Mouse (Mus musculus) neural tube, embryonic 12.5 days (tissue): ENCODE results near the gene Rgs6. TPM values are rescaled to one million over a fixed set of nuclear protein-coding genes. Genes with fewer than 3 reads are reported as not detected.

Source experiments
- ATAC-seq: fragments of 200-750 bp; cut with Nextera tagmentation; 2 replicates; pipeline ENCODE4 v1.8.0; 2017; ENCODE audit warnings: low read depth, mild to moderate bottlenecking, moderate TSS enrichment, moderate library complexity; ENCODE audit not compliant: low FRiP score
- H3K27ac ChIP-seq: fragments of 300-500 bp; sonication (generic); 2 replicates; pipeline ENCODE4 v1.5.1; 2016
- H3K27me3 ChIP-seq: fragments of 300-500 bp; sonication (generic); replicated peaks from 2 replicates; pipeline ENCODE4 v1.6.1; 2016; ENCODE audit warnings: mild to moderate bottlenecking
- H3K36me3 ChIP-seq: fragments of 300-500 bp; sonication (generic); 2 replicates; pipeline ENCODE4 v1.6.1; 2016; ENCODE audit warnings: mild to moderate bottlenecking
- H3K4me1 ChIP-seq: fragments of 300-500 bp; sonication (generic); 2 replicates; pipeline ENCODE4 v1.6.1; 2016
- H3K4me2 ChIP-seq: fragments of 300-500 bp; sonication (generic); replicated peaks from 2 replicates; pipeline ENCODE4 v1.6.1; 2016; ENCODE audit warnings: mild to moderate bottlenecking
- H3K4me3 ChIP-seq: fragments of 300-500 bp; sonication (generic); 2 replicates; pipeline ENCODE4 v1.5.1; 2016
- H3K9ac ChIP-seq: fragments of 300-500 bp; sonication (generic); 2 replicates; pipeline ENCODE4 v1.6.1; 2016; ENCODE audit warnings: mild to moderate bottlenecking
- H3K9me3 ChIP-seq: fragments of 300-500 bp; sonication (generic); 2 replicates; pipeline ENCODE4 v1.6.1; 2016; ENCODE audit warnings: mild to moderate bottlenecking
- WGBS: fragments of 180-500 bp; shearing (Covaris S2); methylation state at CpG from one replicate; pipeline ENCODE4 v1.1.7; 2016; 5-methylcytosine and 5-hydroxymethylcytosine counted together
- polyA plus RNA-seq: library from polyadenylated mRNA; unstranded; fragments of >200 nt; fragmentation: Nextera tagmentation; extraction: Ambion mirVana; gene quantifications from 2 replicates; pipeline ENCODE4 v1.2.1, GENCODE M21; 2016

The Rgs6 gene
- polyA plus RNA-seq, 1 experiment from 2014 or later, result 0.75 TPM

DNA sequence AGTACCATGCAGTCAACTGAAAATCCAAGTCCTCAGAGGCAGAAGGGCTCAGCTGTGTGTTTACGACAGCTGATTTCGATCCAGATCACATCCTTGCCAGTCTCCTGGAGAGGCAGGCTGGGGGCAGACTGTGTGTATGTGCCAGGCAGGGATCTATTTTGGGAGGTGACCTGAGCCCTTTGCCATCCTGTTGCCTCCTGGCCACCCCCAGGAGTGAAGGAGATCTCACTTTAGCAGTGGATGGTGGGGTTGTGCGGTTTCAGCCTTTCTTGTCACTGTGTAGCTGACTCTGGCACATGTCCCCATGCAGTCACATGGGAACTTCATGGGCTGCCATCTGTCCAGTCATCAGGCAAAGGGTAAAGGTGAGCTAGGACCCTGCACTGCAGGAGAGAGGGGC, 557.0 kb downstream of the Rgs6 start:
- Histone ChIP-seq H3K4me2 (no peak overlapping the region), H3K36me3 (no peaks in the 10 kb centered on the region), H3K4me1 (no peaks in the 10 kb centered on the region), H3K4me3 (no peak overlapping the region), H3K9ac (no peak overlapping the region), H3K27ac (no peak overlapping the region; the same call in 1 of the 2 replicates), H3K27me3 (no peaks in the 10 kb centered on the region), H3K9me3 (no peaks in the 10 kb centered on the region)
- WGBS, result 78% methylated on average over 3 of the region's 3 CpGs
- ATAC-seq, result no peak

DNA sequence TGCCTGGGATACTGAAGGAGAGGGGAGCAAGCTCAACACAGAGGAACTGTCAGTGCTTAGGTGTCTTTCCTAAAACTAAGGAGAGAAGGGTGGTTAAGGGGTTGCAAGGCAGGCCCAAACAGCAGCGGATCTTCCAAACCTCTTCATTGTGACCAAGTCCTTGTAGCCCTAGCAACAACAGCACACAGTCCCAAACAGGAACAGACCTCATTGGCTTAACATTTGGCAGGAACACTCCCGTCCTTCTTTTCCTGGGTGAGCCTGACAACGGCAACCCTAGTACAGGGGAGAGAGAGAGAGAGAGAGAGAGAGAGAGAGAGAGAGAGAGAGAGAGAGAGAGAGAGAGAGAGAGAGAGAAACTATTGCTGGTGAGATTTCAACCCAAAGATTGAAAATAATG, 557.8 kb downstream of the Rgs6 start:
- H3K9me3 ChIP-seq, result no peaks in the 10 kb centered on the region
- no peaks in the 10 kb centered on the region for H3K4me1 ChIP-seq
- 93% methylated on average over 3 of the region's 3 CpGs for WGBS
- ATAC-seq, result no peak
- no peak overlapping the region for H3K4me3 ChIP-seq
- no peak overlapping the region for H3K27ac ChIP-seq
- H3K36me3 ChIP-seq, result no peaks in the 10 kb centered on the region
- no peak overlapping the region for H3K9ac ChIP-seq
- H3K27me3 ChIP-seq, result no peaks in the 10 kb centered on the region
- no peak overlapping the region for H3K4me2 ChIP-seq

DNA sequence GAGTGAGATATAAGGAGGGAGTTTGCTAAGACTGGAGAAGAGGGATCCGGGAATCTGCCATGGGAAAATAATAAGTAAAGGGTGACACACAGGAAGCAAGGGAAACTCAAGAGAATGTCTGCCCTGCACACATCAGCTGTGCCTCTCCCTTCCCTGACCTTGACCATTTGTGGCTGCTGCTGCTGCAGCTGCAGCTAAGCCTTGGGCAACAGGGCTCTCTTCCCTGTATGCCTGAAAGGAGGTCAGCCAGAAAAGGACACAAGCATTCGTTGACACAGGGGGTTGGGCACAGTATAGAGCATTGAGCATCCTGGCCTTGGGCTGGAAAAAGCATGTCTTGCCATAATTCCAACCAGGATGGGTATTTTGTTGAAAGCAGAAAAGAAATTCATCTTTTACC, 558.8 kb downstream of the Rgs6 start:
- ATAC-seq, result no peak
- 68% methylated on average over 2 of the region's 2 CpGs for WGBS
- Histone ChIP-seq H3K27me3 (no peaks in the 10 kb centered on the region), H3K9ac (no peak overlapping the region), H3K36me3 (no peaks in the 10 kb centered on the region), H3K9me3 (no peaks in the 10 kb centered on the region), H3K4me1 (no peaks in the 10 kb centered on the region), H3K4me3 (no peak overlapping the region), H3K27ac (no peak overlapping the region), H3K4me2 (no peak overlapping the region)

GRCm38 (mm10) chr12:83150030-83150429, 561.9 kb downstream of the Rgs6 start:
- Histone ChIP-seq H3K9ac (no peak overlapping the region), H3K4me1 (no peaks in the 10 kb centered on the region), H3K36me3 (no peaks in the 10 kb centered on the region), H3K27me3 (no peaks in the 10 kb centered on the region), H3K4me3 (no peak overlapping the region), H3K27ac (no peak overlapping the region), H3K9me3 (no peaks in the 10 kb centered on the region), H3K4me2 (no peak overlapping the region)
- 92% methylated on average over 7 of the region's 7 CpGs for WGBS
- no peak for ATAC-seq

- ATAC-seq, result no peak
- H3K4me3 ChIP-seq, result no peak overlapping the region
- no peaks in the 10 kb centered on the region for H3K27me3 ChIP-seq
- H3K9me3 ChIP-seq, result no peaks in the 10 kb centered on the region
- no peaks in the 10 kb centered on the region for H3K4me1 ChIP-seq
- 93% methylated on average over 9 of the region's 9 CpGs for WGBS
- no peak overlapping the region for H3K27ac ChIP-seq
- H3K4me2 ChIP-seq, result no peak overlapping the region
- no peaks in the 10 kb centered on the region for H3K36me3 ChIP-seq
- no peak overlapping the region for H3K9ac ChIP-seq
These were observed 562.7 kb downstream of the Rgs6 start for GRCm38 (mm10) chr12:83150813-83151212.

DNA sequence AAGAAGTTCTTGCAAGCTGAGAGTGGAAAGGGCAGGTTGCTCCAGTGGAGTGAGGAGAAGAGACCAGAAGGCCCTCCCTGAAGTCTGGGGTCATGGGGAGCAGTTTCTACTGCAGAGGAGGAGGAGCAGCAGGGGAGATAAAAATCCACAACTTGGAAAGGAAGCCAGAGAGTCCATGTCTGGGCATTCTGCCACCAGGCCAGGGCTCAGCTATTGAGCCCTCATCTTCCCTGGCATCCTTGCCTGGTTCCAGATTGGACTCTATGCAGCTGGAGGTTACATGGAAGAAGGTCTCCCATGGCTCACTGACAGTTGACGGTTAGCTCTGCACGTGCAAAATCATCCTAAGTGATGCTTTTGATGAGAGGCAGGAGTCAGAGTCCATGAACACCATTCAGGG, 563.4 kb downstream of the Rgs6 start:
- WGBS, result 91% methylated on average over 2 of the region's 2 CpGs
- Histone ChIP-seq H3K4me3 (no peak overlapping the region), H3K9ac (no peak overlapping the region), H3K27ac (no peak overlapping the region), H3K9me3 (no peaks in the 10 kb centered on the region), H3K36me3 (no peaks in the 10 kb centered on the region), H3K27me3 (no peaks in the 10 kb centered on the region), H3K4me2 (no peak overlapping the region), H3K4me1 (no peaks in the 10 kb centered on the region)
- no peak for ATAC-seq

DNA sequence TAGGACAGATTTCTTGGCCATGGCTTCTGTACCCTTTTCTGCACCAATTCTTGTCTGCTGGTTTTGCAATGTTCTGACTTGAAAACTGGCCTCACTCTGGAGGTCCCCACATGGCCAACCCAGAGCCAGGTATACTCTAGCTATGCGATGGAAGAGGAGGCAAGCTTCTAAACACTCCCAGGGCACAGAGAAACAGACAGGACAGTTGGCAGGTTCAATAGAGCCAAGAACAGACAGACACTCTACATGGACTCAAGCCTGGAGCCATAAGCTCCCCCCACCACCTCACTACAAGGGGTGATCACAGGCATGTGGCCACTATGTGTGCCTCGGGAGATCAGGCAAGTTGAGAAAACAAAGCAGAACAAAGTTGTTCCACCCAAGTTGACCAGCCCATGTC, 572.1 kb downstream of the Rgs6 start:
- Histone ChIP-seq H3K36me3 (no peaks in the 10 kb centered on the region), H3K27ac (no peak overlapping the region), H3K4me1 (no peaks in the 10 kb centered on the region; the same call in 1 of the 2 replicates), H3K27me3 (no peaks in the 10 kb centered on the region), H3K4me3 (no peak overlapping the region), H3K4me2 (no peak overlapping the region), H3K9me3 (no peaks in the 10 kb centered on the region), H3K9ac (no peak overlapping the region)
- WGBS, result 85% methylated on average over 2 of the region's 2 CpGs
- ATAC-seq, result no peak

DNA sequence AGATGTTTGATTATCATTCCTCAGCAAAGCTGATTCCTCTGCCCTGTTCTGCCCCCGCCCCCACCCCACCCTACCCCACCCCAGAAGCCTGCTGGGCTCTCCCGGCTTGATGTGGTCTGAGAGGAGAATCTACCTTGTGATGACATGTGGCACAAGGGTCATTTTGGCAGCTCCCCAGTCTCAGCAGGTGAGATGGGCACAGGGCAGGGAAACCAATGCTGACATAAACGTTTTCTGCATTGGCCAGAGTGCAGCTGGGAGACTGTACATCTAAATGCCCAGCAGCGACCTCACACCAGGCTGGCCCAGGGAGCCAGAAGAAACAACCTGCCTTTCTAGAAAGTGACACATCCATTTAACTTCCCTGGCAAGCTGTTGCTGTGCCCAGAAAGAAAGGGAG, 572.6 kb downstream of the Rgs6 start:
- no peak for ATAC-seq
- WGBS, result 79% methylated on average over 4 of the region's 4 CpGs
- Histone ChIP-seq H3K4me2 (no peak overlapping the region), H3K9ac (no peak overlapping the region), H3K4me1 (no peaks in the 10 kb centered on the region; the same call in 1 of the 2 replicates), H3K36me3 (no peaks in the 10 kb centered on the region), H3K4me3 (no peak overlapping the region), H3K27ac (no peak overlapping the region), H3K9me3 (no peaks in the 10 kb centered on the region), H3K27me3 (no peaks in the 10 kb centered on the region)

DNA sequence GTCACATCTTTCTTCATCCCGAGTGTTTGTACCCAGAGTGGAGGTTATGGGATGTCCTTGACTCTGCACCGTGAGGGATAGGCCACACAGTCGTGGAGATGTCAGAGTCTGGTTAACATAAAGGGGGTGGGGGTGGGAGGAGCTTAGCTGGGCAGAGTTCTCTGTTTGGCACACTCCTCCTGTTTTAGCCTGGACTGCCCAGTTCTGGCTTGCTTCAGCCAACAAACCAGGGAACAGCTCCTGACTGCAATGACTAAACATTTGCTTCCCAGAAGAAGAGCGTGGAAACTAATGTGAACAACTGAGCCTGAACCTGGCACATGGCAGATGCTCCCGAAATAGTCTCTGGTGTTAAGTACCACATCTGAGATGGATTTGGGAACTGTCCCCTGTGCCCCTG, 575.6 kb downstream of the Rgs6 start:
- whole genome bisulfite sequencing, result 78% methylated on average over 5 of the region's 5 CpGs

DNA sequence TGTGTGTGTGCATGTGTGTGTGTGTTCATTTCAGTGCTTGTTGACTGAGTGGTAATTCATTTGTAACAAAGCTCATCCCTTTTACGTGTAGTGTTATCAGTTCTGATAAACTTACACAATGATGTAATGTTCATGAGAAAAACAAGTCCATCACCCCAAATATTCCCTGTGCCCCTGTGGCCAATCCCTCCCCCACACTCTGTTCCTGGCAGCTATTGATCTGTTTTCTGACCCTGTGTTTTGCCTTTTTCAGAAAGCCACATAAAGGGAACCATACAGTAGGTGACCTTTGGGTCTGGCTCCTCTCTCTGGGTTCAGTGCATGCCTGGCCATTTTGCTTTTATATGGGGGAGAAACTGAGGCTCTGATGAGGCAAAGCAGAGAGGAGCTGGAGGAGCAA, 577.0 kb downstream of the Rgs6 start:
- WGBS, result 89% methylated on average over 1 of the region's 1 CpGs
- Histone ChIP-seq H3K4me2 (no peak overlapping the region), H3K9me3 (no peaks in the 10 kb centered on the region), H3K27me3 (no peaks in the 10 kb centered on the region), H3K36me3 (no peaks in the 10 kb centered on the region), H3K27ac (no peak overlapping the region), H3K4me1 (peaks cover 6% of the 10 kb centered on the region; the same call in 1 of the 2 replicates), H3K4me3 (no peak overlapping the region), H3K9ac (no peak overlapping the region)
- ATAC-seq, result no peak

More for the DNA sequence above, 575.6 kb downstream of the Rgs6 start:
- Histone ChIP-seq H3K4me2 (no peak overlapping the region), H3K27ac (no peak overlapping the region), H3K4me3 (no peak overlapping the region), H3K27me3 (no peaks in the 10 kb centered on the region), H3K4me1 (no peaks in the 10 kb centered on the region; the same call in 1 of the 2 replicates), H3K9me3 (no peaks in the 10 kb centered on the region), H3K9ac (no peak overlapping the region), H3K36me3 (no peaks in the 10 kb centered on the region)
- ATAC-seq, result no peak

DNA sequence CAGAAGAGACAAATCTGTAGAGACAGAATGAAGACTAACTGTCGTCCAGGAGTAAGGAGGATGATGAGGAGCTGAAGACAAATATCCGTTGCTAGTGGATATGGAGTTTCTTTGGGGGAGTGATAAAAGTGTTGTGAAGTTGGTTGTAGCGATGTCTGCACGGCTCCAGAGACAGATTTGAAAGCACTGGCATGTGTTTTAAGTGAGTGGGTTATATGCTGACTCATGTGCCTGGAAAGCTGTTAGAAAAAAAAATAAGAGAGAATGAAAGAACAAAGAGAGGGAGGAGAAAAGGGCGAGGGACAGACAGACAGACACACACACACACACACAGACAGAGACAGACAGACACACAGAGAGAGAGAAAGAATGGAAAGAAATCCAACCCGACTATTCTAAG, 580.2 kb downstream of the Rgs6 start:
- Histone ChIP-seq H3K27ac (no peak overlapping the region), H3K36me3 (no peaks in the 10 kb centered on the region), H3K9ac (no peak overlapping the region), H3K4me2 (no peak overlapping the region), H3K9me3 (no peaks in the 10 kb centered on the region), H3K27me3 (no peaks in the 10 kb centered on the region), H3K4me3 (no peak overlapping the region), H3K4me1 (0 out of 2 replicates have a peak, but pooled peaks cover 6% of the 10 kb centered on the region)
- WGBS, result 85% methylated on average over 6 of the region's 6 CpGs
- no peak for ATAC-seq

DNA sequence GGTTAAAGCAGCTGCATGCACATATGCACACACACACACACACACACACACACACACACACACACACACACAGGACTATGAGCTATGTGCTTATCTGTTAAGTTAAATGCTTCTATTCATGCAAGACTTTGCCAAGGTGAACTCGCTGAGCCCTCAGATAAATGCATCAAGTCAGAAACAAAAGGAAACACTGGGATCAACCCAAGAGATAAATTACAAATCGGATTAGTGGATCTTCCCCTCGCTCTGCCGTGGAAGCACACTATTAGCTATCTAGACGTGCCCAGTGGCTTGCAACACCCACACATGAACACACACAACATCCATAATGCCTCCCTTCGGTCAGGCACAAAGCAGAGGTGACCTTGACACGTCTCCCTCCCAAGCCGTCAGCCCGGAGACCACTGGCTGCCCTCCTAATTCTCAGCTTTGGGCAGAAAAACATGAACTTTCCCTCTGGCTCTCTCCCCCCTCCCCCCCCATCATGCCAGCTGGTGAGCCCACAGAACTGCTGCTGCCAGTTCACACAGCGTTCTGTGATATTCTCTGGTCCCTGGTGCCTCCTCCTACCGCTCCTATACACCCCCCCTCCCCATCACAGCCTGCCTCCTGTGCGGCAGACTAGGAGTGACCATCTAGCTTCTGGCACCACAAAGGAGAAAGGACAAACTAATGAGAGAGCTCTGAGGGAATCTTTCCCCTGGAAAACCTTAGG, 581.6 kb downstream of the Rgs6 start:
- no peak overlapping the region for H3K4me2 ChIP-seq
- WGBS, result 61% methylated on average over 12 of the region's 12 CpGs

DNA sequence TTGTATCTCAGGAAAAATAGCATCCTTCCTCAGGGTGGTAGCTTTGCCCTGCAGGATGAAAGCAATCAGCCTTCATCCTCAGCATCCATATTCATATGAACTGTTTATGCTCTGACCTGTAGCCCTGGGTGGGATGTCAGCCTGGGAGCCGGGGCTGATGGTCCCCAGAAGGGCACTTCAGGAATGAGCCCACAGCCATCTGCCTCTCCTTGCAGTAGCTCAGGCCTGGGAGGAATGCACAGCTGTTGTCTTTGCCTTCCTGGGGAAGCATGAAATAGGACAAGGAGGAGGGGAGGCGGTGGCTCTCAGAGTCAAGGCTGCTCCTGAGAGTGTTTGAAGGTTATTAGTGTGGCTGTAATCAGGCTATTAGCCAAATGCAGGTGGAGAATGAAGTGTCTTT, 590.7 kb downstream of the Rgs6 start:
- WGBS, result 51% methylated on average over 2 of the region's 2 CpGs
- Histone ChIP-seq H3K9me3 (no peaks in the 10 kb centered on the region), H3K27me3 (no peaks in the 10 kb centered on the region), H3K9ac (no peak overlapping the region), H3K36me3 (no peaks in the 10 kb centered on the region), H3K4me2 (no peak overlapping the region), H3K27ac (no peak overlapping the region), H3K4me1 (no peaks in the 10 kb centered on the region), H3K4me3 (no peak overlapping the region)
- no peak for ATAC-seq

More for the DNA sequence above, 581.6 kb downstream of the Rgs6 start:
- H3K36me3 ChIP-seq, result no peaks in the 10 kb centered on the region
- ATAC-seq, result peak; percentile 53
- H3K27ac ChIP-seq, result no peak overlapping the region
- no peaks in the 10 kb centered on the region for H3K27me3 ChIP-seq
- no peak overlapping the region for H3K4me3 ChIP-seq
- H3K9ac ChIP-seq, result no peak overlapping the region
- 0 out of 2 replicates have a peak, but pooled peaks cover 6% of the 10 kb centered on the region for H3K4me1 ChIP-seq
- H3K9me3 ChIP-seq, result no peaks in the 10 kb centered on the region
